Mouse (Mus musculus): ENCODE data around the gene Sobp.

The Sobp gene

DNA sequence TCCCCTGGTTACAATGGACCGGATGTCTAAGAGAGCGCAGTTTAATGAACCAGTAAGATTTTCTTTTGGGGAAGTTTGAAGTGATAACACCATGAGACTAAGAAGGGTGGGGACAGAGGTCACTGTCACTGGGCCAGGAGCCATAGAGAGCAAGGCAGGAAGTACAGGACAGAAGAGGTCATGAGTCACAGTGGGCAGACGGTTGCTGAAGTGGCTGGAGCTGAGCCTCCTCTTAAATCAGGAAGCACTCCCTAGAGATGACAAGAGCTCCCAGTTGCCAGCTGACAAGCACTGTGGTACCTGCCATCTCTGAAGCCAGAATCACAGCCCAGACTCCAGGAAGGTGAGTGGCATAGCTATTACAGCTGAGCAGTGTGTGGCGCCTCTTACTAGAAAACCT, 139.5 kb downstream of the Sobp start:
- Histone ChIP-seq H3K4me3 (replicated peaks; ENCODE audit: low read length) (no peak overlapping the region), H3K4me1 (replicated peaks; ENCODE audit: low read depth, low read length) (peaks cover 37% of the 10 kb centered on the region), H3K9me3 (ENCODE audit: low read length) (no peaks in the 10 kb centered on the region), H3K36me3 (ENCODE audit: insufficient read depth, low read length) (no peaks in the 10 kb centered on the region), H3K27me3 (ENCODE audit: insufficient read depth, low read length) (peaks cover 22% of the 10 kb centered on the region)
- TF ChIP-seq NANOG (IDR thresholded peaks at IDR 0.05; ENCODE audit: borderline replicate concordance, low read length) (no peak), POU5F1 (IDR thresholded peaks at IDR 0.05; ENCODE audit: borderline replicate concordance, low read length) (no peak), CTCF (conservative IDR thresholded peaks at IDR 0.05; ENCODE audit: low read length) (no peak)

DNA sequence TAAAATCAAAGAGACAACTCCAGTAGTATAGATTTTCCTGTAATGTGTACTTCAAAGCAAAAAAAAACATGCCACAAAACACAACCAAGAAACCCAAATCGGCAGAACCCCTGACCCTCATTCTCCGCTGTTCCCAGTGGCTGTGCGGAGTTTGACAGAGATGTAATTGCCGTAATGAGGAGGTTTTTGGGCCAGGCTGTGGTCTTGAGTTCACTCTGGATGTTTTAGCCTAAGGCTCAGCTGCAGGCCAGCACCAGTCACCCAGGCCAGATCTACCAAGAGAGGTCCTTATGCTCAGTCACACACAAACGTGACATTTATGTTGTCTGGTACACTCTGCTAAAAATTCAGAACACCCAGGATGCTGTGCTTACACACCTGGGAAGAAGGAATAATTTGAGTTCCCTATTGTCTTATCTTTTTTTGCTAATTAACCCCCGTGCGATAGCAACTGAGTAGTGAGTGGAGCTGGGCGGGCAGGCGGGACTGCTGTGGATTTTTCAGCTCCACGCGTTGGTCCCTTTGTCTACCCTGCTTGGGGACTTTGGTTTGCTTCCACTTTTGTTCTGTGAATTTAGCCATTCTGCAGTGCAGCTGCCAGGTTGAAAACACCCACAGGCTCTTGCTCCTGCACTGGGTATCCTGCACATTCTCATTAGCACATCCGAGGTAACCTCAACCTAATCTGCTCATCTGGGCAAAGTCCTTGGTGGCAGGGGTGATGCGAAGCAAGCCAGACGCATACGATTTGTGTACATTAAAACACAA, 140.7 kb downstream of the Sobp start:
- H3K36me3 ChIP-seq (ENCODE audit: insufficient read depth, low read length), result no peaks in the 10 kb centered on the region
- no peak overlapping the region for H3K4me3 ChIP-seq (replicated peaks; ENCODE audit: low read length)
- peaks cover 28% of the 10 kb centered on the region for H3K27me3 ChIP-seq (ENCODE audit: insufficient read depth, low read length)
- H3K9me3 ChIP-seq (ENCODE audit: low read length), result no peaks in the 10 kb centered on the region
- peaks cover 37% of the 10 kb centered on the region for H3K4me1 ChIP-seq (replicated peaks; ENCODE audit: low read depth, low read length)
- TF ChIP-seq NANOG (IDR thresholded peaks at IDR 0.05; ENCODE audit: borderline replicate concordance, low read length) (no peak), POU5F1 (IDR thresholded peaks at IDR 0.05; ENCODE audit: borderline replicate concordance, low read length) (no peak), CTCF (conservative IDR thresholded peaks at IDR 0.05; ENCODE audit: low read length) (no peak)

DNA sequence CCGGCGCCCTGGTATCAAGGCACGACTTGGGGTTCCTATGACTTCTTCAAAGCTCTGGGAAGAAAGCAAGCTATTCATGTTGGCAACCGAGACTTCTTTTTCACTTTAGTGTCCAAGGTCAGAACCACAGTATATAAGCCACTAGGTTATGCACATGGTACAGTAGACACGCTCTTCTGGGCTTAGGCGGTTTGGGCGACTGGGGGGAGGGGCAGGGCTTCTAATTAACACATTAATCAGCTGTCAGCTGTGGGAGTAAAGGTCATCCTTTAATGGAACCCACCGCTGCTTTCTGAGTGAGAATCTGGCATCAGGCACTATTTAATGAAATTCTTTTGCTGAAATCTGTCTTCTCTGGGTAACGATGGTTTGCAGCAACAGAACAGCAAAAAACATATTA, 147.3 kb downstream of the Sobp start:
- peaks cover 62% of the 10 kb centered on the region for H3K27me3 ChIP-seq (ENCODE audit: insufficient read depth, low read length)
- no peak for TF ChIP-seq CTCF (conservative IDR thresholded peaks at IDR 0.05; ENCODE audit: low read length)
- TF ChIP-seq POU5F1 (IDR thresholded peaks at IDR 0.05; ENCODE audit: borderline replicate concordance, low read length), result no peak
- TF ChIP-seq NANOG (IDR thresholded peaks at IDR 0.05; ENCODE audit: borderline replicate concordance, low read length), result no peak
- H3K4me1 ChIP-seq (replicated peaks; ENCODE audit: low read depth, low read length), result peaks cover 29% of the 10 kb centered on the region
- H3K36me3 ChIP-seq (ENCODE audit: insufficient read depth, low read length), result no peaks in the 10 kb centered on the region
- no peak overlapping the region for H3K4me3 ChIP-seq (replicated peaks; ENCODE audit: low read length)
- H3K9me3 ChIP-seq (ENCODE audit: low read length), result no peaks in the 10 kb centered on the region

DNA sequence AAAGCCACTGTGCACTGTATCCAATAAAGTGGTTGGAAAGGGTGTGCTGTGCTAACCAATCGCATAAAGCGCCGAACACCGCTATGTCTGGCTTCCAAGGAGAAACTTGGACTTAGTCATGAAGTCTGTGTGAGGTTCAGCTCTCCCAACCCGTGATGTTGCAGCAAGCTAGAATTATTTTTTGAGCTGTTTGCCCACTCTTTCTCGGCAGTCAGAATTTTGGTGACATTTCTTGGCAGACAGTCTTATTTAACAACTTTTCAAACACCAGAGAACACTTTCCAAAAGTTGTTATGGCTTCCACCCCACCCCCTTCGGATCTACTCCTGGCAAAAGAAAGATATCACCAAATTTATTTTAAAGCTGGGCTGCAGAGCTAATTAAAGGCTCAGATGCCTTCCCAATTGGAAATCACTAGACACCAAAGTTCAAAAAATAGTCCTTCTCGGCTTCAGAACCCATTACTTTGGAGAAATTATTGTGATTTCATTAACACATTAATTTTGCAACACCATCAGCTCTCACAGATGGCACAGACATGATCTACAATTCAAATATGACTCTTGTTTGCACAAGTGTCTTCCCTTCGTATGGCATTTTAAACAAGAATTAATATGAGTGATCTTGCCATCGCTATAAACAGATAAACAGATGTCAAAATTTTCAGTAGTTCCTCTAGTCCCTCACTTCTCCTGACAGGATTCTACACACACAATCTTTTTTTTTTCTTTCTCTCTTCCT, 150.7 kb downstream of the Sobp start:
- Histone ChIP-seq H3K27me3 (ENCODE audit: insufficient read depth, low read length) (peaks cover 76% of the 10 kb centered on the region), H3K4me1 (replicated peaks; ENCODE audit: low read depth, low read length) (peaks cover 37% of the 10 kb centered on the region), H3K36me3 (ENCODE audit: insufficient read depth, low read length) (no peaks in the 10 kb centered on the region), H3K9me3 (ENCODE audit: low read length) (no peaks in the 10 kb centered on the region), H3K4me3 (replicated peaks; ENCODE audit: low read length) (no peak overlapping the region)
- TF ChIP-seq CTCF (conservative IDR thresholded peaks at IDR 0.05; ENCODE audit: low read length) (no peak), POU5F1 (IDR thresholded peaks at IDR 0.05; ENCODE audit: borderline replicate concordance, low read length) (no peak), NANOG (IDR thresholded peaks at IDR 0.05; ENCODE audit: borderline replicate concordance, low read length) (no peak)

DNA sequence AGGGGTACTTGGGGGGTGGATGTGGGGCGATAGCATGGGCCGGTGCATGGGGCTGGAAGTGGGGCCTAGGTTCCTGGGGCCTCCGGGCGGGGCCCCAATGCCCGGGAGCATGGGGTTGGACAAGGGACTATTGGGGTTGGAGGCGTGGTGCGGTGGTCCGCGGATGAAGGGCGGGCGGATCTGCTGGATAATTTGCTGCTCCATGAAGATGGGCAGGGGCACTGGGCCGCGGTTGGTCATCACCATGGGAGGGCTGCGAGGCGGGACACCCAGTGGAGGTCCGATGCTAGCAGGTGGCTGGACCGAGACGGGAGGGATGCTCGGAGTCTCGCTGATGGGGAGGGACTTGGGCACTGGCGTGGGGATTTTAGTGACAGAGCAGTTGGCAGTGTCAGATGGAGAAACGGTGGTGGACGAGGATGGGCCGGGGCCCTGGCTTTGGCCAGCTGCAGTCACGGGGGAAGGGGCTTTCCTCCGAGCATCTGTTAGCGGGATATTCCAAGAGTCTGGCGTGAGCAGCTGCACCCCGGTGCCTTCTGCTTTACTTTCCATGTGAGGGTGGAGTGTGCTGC, 152.1 kb downstream of the Sobp start:
- Histone ChIP-seq H3K36me3 (ENCODE audit: insufficient read depth, low read length) (no peaks in the 10 kb centered on the region), H3K27me3 (ENCODE audit: insufficient read depth, low read length) (peaks cover 80% of the 10 kb centered on the region), H3K4me3 (replicated peaks; ENCODE audit: low read length) (peak overlapping the region; percentile 76), H3K4me1 (replicated peaks; ENCODE audit: low read depth, low read length) (peaks cover 26% of the 10 kb centered on the region), H3K9me3 (ENCODE audit: low read length) (no peaks in the 10 kb centered on the region)
- TF ChIP-seq NANOG (IDR thresholded peaks at IDR 0.05; ENCODE audit: borderline replicate concordance, low read length), result no peak
- no peak for TF ChIP-seq CTCF (conservative IDR thresholded peaks at IDR 0.05; ENCODE audit: low read length)
- TF ChIP-seq POU5F1 (IDR thresholded peaks at IDR 0.05; ENCODE audit: borderline replicate concordance, low read length), result no peak

DNA sequence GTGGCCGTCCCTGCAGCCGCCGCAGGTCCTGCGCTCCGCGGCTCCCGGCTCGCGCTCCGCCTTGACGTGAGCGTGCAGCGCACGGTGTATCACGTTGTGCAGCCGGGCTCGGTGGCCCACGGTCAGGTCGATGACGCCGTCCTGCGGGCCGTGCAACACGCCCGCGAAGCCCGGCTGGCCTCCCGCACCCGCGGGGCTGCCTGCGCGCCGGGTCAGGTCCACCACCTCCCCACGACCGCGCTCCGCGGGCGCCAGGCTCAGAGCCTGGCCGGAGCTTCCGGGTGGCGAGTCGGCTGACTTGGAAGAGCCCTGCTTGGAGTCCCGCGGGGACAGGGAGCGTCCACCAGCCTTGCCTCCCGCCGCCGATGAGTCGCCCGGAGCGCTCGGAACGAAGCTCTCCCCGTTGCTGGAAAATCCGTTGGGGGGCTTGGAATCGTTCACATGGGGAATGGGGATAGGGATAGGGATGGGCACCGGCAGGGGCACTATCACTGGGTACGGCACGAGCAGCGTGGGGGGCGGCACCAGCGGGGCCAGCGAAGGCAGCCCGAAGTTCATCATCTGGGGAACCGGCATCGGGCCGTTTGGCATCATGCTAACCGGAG, 152.7 kb downstream of the Sobp start:
- H3K4me1 ChIP-seq (replicated peaks; ENCODE audit: low read depth, low read length), result peaks cover 19% of the 10 kb centered on the region
- H3K9me3 ChIP-seq (ENCODE audit: low read length), result no peaks in the 10 kb centered on the region
- no peaks in the 10 kb centered on the region for H3K36me3 ChIP-seq (ENCODE audit: insufficient read depth, low read length)
- TF ChIP-seq CTCF (conservative IDR thresholded peaks at IDR 0.05; ENCODE audit: low read length) (no peak), POU5F1 (IDR thresholded peaks at IDR 0.05; ENCODE audit: borderline replicate concordance, low read length) (no peak), NANOG (IDR thresholded peaks at IDR 0.05; ENCODE audit: borderline replicate concordance, low read length) (no peak)
- H3K4me3 ChIP-seq (replicated peaks; ENCODE audit: low read length), result peak overlapping the region; percentile 76
- H3K27me3 ChIP-seq (ENCODE audit: insufficient read depth, low read length), result peaks cover 83% of the 10 kb centered on the region

DNA sequence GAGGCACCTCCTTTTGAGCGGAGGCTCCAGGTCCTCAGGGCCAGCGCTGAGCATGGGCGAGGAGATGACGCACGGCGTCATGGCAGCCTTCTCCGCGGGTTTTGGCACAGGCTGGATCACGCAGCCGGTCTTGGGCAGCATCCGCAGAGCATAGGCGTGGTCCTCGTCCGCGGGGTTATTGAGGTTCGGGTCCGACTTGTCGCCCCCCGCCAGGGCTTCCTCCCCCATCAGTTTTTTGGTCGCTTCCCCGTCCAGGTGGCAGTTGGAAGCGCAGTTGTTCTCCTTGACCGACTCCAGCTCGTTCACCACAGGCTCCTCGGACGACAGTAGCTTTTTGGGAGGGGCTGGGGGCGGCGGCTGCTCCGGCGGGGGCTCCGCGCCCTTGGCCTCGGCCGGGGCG, 153.3 kb downstream of the Sobp start:
- Histone ChIP-seq H3K36me3 (ENCODE audit: insufficient read depth, low read length) (no peaks in the 10 kb centered on the region), H3K9me3 (ENCODE audit: low read length) (no peaks in the 10 kb centered on the region), H3K4me1 (replicated peaks; ENCODE audit: low read depth, low read length) (peaks cover 16% of the 10 kb centered on the region), H3K4me3 (replicated peaks; ENCODE audit: low read length) (peak overlapping the region; percentile 76), H3K27me3 (ENCODE audit: insufficient read depth, low read length) (peaks cover 86% of the 10 kb centered on the region)
- TF ChIP-seq CTCF (conservative IDR thresholded peaks at IDR 0.05; ENCODE audit: low read length) (no peak), NANOG (IDR thresholded peaks at IDR 0.05; ENCODE audit: borderline replicate concordance, low read length) (no peak), POU5F1 (IDR thresholded peaks at IDR 0.05; ENCODE audit: borderline replicate concordance, low read length) (no peak)

DNA sequence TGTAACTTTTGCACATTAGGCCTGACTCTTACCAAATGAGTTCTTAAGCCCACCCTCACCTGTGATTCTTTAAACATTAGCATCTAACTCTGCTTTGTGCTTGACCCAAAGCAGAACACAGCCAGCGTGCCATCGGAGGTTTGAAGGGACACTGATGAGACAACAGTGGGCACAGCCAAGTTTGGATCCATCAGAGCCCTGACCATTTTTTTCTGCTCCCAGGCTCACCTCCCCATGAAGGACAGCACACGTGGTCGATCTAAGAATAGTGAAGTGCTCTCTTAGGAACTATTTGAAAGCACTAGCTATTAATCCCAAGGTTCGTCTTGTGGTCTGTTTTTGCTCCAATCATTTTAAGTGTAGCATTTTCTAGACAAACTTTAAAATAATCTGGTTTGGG, 159.5 kb downstream of the Sobp start:
- Histone ChIP-seq H3K27me3 (ENCODE audit: insufficient read depth, low read length) (peaks cover 88% of the 10 kb centered on the region), H3K4me1 (replicated peaks; ENCODE audit: low read depth, low read length) (no peaks in the 10 kb centered on the region), H3K9me3 (ENCODE audit: low read length) (no peaks in the 10 kb centered on the region), H3K36me3 (ENCODE audit: insufficient read depth, low read length) (no peaks in the 10 kb centered on the region), H3K4me3 (replicated peaks; ENCODE audit: low read length) (no peak overlapping the region)
- TF ChIP-seq NANOG (IDR thresholded peaks at IDR 0.05; ENCODE audit: borderline replicate concordance, low read length), result no peak
- TF ChIP-seq POU5F1 (IDR thresholded peaks at IDR 0.05; ENCODE audit: borderline replicate concordance, low read length), result no peak
- no peak for TF ChIP-seq CTCF (conservative IDR thresholded peaks at IDR 0.05; ENCODE audit: low read length)
